Mouse (Mus musculus): ENCODE measurements around the gene Suds3. TPM values are rescaled to one million over a fixed set of nuclear protein-coding genes. Genes with fewer than 3 reads are reported as not detected.

The Suds3 gene
- polyA plus RNA-seq, 1 experiment from 2014 or later, result 49.5 TPM

DNA sequence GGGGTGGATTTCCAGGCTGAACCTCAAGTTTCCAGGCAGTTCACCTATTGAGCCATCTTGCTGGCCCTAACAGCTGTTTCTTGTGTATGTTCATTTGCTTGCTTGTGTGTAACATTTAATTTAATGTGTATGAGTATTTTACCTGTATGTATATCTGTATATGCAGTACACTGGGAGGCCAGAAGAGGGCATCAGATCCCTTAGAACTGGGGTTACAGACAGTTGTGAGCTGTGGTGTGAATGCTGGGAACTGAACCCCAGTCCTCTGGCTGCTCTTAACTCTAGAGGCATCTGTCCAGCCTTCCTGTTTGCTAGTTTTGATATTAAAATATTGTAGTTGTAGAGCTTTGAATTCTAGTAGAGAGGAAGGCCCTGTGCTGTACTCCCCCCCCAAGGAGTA lies 37.0 kb upstream of the Suds3 start:
- Histone ChIP-seq H3K27me3 (replicated peaks; ENCODE audit: control insufficient read depth, insufficient read depth, low read length) (no peaks in the 10 kb centered on the region), H3K9ac (ENCODE audit: low read length) (no peak overlapping the region), H3K9me3 (replicated peaks; ENCODE audit: control insufficient read depth, low read length) (no peaks in the 10 kb centered on the region), H3K4me2 (ENCODE audit: low read length) (no peak overlapping the region), H3K4me3 (ENCODE audit: low read depth, low read length) (no peak overlapping the region), H3K36me3 (ENCODE audit: control insufficient read depth, insufficient read depth, low read length) (no peaks in the 10 kb centered on the region), H3K4me1 (ENCODE audit: control insufficient read depth, insufficient read depth, low read length) (no peaks in the 10 kb centered on the region), H3K27ac (ENCODE audit: low read depth, low read length) (no peak overlapping the region)
- no peak for ATAC-seq
- DNase-seq (ENCODE audit: low spot score), result no peak

DNA sequence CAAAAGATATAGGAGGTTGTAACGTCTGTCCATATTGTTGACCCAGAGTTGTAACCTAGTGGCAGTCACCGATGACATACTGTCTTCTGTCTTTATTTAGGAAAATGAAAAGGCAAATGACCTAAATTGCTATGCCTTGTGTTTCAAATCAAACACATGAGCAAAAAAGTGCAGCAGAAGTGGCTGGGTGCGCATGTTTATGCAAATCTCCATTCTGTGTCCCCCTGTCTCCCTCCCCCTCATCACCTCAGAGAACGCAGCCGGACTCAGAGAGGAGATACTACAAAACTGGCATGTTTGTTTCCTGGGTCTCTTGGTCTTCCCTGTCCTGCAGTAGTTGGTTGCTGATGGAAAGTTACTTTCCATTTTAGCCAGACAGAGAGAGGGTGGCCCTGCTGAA lies 34.2 kb upstream of the Suds3 start:
- Histone ChIP-seq H3K27ac (ENCODE audit: low read depth, low read length) (no peak overlapping the region), H3K9me3 (replicated peaks; ENCODE audit: control insufficient read depth, low read length) (no peaks in the 10 kb centered on the region), H3K4me2 (ENCODE audit: low read length) (no peak overlapping the region), H3K4me3 (ENCODE audit: low read depth, low read length) (no peak overlapping the region), H3K36me3 (ENCODE audit: control insufficient read depth, insufficient read depth, low read length) (no peaks in the 10 kb centered on the region), H3K4me1 (ENCODE audit: control insufficient read depth, insufficient read depth, low read length) (no peaks in the 10 kb centered on the region), H3K9ac (ENCODE audit: low read length) (no peak overlapping the region), H3K27me3 (replicated peaks; ENCODE audit: control insufficient read depth, insufficient read depth, low read length) (no peaks in the 10 kb centered on the region)
- WGBS, result 83% methylated on average over 5 of the region's 5 CpGs
- no peak for ATAC-seq
- DNase-seq (ENCODE audit: low spot score), result no peak

DNA sequence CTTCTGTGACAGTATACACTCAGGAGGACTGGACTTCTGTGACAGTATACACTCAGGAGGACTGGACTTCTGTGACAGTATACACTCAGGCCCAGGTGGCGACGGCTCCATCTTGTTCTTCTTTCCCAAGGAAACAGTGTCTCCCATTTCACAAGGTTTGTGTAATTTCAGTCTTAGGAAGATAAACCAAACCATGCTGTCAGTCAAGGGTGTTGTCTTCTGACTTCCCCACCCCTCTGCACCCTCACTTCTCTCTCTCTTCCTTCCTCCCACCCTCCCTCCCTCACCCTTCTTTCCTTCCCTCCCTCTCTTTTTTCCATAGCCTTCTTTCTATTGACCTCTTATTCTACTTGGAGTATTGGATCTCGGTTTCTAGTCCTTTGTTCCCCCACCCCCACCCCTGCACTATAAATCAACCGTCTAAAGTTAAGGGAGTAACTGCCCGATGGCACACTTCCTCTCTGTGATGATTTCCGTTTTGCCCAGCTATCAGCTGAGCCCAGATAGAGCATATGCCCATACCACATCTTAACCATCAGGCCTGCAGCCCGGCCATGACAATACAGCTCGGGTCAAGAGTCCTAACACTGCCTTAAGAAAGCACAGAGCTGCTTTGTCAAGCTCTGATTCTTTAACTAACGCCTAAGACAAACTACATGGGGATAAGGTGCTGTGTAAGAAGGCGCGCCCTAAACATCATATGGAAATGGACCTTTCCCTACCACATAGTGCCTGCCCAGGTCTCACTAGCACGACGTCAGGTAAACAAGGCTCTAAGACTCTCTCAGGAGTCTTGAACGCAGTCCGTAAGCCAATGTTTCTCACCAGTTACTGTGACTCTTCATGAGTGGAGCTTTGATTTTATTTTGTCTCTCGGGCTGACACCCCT lies 33.4 kb upstream of the Suds3 start:
- no peaks in the 10 kb centered on the region for H3K36me3 ChIP-seq (ENCODE audit: control insufficient read depth, insufficient read depth, low read length)
- no peak for ATAC-seq
- no peak overlapping the region for H3K4me3 ChIP-seq (ENCODE audit: low read depth, low read length)
- H3K4me2 ChIP-seq (ENCODE audit: low read length), result no peak overlapping the region
- H3K9me3 ChIP-seq (replicated peaks; ENCODE audit: control insufficient read depth, low read length), result no peaks in the 10 kb centered on the region
- DNase-seq (ENCODE audit: low spot score), result no peak
- WGBS, result 84% methylated on average over 16 of the region's 16 CpGs
- H3K9ac ChIP-seq (ENCODE audit: low read length), result no peak overlapping the region
- H3K27me3 ChIP-seq (replicated peaks; ENCODE audit: control insufficient read depth, insufficient read depth, low read length), result no peaks in the 10 kb centered on the region
- H3K4me1 ChIP-seq (ENCODE audit: control insufficient read depth, insufficient read depth, low read length), result no peaks in the 10 kb centered on the region
- no peak overlapping the region for H3K27ac ChIP-seq (ENCODE audit: low read depth, low read length)

- Histone ChIP-seq H3K36me3 (ENCODE audit: control insufficient read depth, insufficient read depth, low read length) (no peaks in the 10 kb centered on the region), H3K27me3 (replicated peaks; ENCODE audit: control insufficient read depth, insufficient read depth, low read length) (no peaks in the 10 kb centered on the region), H3K9ac (ENCODE audit: low read length) (no peak overlapping the region), H3K4me1 (ENCODE audit: control insufficient read depth, insufficient read depth, low read length) (no peaks in the 10 kb centered on the region), H3K9me3 (replicated peaks; ENCODE audit: control insufficient read depth, low read length) (no peaks in the 10 kb centered on the region), H3K27ac (ENCODE audit: low read depth, low read length) (no peak overlapping the region), H3K4me3 (ENCODE audit: low read depth, low read length) (no peak overlapping the region), H3K4me2 (ENCODE audit: low read length) (no peak overlapping the region)
- ATAC-seq, result no peak
- DNase-seq (ENCODE audit: low spot score), result no peak
- WGBS, result 91% methylated on average over 16 of the region's 16 CpGs
Observed at GRCm38 (mm10) chr5:117147187-117148095, 31.5 kb upstream of the Suds3 start.

GRCm38 (mm10) chr5:117146165-117146564 lies 30.3 kb upstream of the Suds3 start:
- ATAC-seq (no peak), DNase-seq (ENCODE audit: low spot score) (no peak)
- H3K27me3 ChIP-seq (replicated peaks; ENCODE audit: control insufficient read depth, insufficient read depth, low read length), result no peaks in the 10 kb centered on the region
- no peak overlapping the region for H3K27ac ChIP-seq (ENCODE audit: low read depth, low read length)
- H3K4me2 ChIP-seq (ENCODE audit: low read length), result no peak overlapping the region
- H3K4me1 ChIP-seq (ENCODE audit: control insufficient read depth, insufficient read depth, low read length), result no peaks in the 10 kb centered on the region
- H3K9ac ChIP-seq (ENCODE audit: low read length), result no peak overlapping the region
- H3K4me3 ChIP-seq (ENCODE audit: low read depth, low read length), result no peak overlapping the region
- no peaks in the 10 kb centered on the region for H3K36me3 ChIP-seq (ENCODE audit: control insufficient read depth, insufficient read depth, low read length)
- H3K9me3 ChIP-seq (replicated peaks; ENCODE audit: control insufficient read depth, low read length), result no peaks in the 10 kb centered on the region

- H3K27ac ChIP-seq (ENCODE audit: low read depth, low read length), result no peak overlapping the region
Observed at GRCm38 (mm10) chr5:117143721-117144135, 27.8 kb upstream of the Suds3 start.

DNA sequence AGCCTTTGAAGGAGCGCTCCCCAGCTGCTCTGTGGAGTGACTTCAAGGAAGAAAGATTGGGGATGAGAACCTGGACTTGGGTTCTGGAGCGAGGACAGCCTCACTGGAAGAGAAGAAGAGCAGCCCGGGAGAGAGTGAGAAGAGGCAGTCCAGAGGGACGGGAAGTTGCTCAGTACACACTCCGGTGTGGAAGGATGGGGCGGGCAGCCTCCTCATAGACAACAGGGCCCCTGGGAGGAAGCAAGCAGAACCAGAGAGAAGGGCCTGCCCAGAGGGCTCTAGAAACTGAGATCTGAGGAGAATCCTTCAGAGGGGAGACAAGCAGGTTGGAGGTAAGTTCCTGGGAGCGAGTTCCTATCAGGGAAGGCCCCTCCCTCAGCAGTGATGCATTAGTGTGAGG lies 24.5 kb upstream of the Suds3 start:
- Histone ChIP-seq H3K9ac (ENCODE audit: low read length) (no peak overlapping the region), H3K9me3 (replicated peaks; ENCODE audit: control insufficient read depth, low read length) (no peaks in the 10 kb centered on the region), H3K36me3 (ENCODE audit: control insufficient read depth, insufficient read depth, low read length) (no peaks in the 10 kb centered on the region), H3K27ac (ENCODE audit: low read depth, low read length) (no peak overlapping the region), H3K4me1 (ENCODE audit: control insufficient read depth, insufficient read depth, low read length) (no peaks in the 10 kb centered on the region), H3K4me3 (ENCODE audit: low read depth, low read length) (no peak overlapping the region), H3K4me2 (ENCODE audit: low read length) (no peak overlapping the region), H3K27me3 (replicated peaks; ENCODE audit: control insufficient read depth, insufficient read depth, low read length) (no peaks in the 10 kb centered on the region)
- whole genome bisulfite sequencing, result 76% methylated on average over 7 of the region's 7 CpGs
- ATAC-seq (no peak), DNase-seq (ENCODE audit: low spot score) (no peak)

More at GRCm38 (mm10) chr5:117143721-117144135, 27.8 kb upstream of the Suds3 start:
- 71% methylated on average over 9 of the region's 9 CpGs for WGBS
- no peaks in the 10 kb centered on the region for H3K27me3 ChIP-seq (replicated peaks; ENCODE audit: control insufficient read depth, insufficient read depth, low read length)
- no peak overlapping the region for H3K9ac ChIP-seq (ENCODE audit: low read length)
- DNase-seq (ENCODE audit: low spot score), result peak; percentile 19
- ATAC-seq, result no peak
- no peaks in the 10 kb centered on the region for H3K9me3 ChIP-seq (replicated peaks; ENCODE audit: control insufficient read depth, low read length)
- no peak overlapping the region for H3K4me2 ChIP-seq (ENCODE audit: low read length)
- H3K36me3 ChIP-seq (ENCODE audit: control insufficient read depth, insufficient read depth, low read length), result no peaks in the 10 kb centered on the region
- H3K4me1 ChIP-seq (ENCODE audit: control insufficient read depth, insufficient read depth, low read length), result no peaks in the 10 kb centered on the region
- no peak overlapping the region for H3K4me3 ChIP-seq (ENCODE audit: low read depth, low read length)

DNA sequence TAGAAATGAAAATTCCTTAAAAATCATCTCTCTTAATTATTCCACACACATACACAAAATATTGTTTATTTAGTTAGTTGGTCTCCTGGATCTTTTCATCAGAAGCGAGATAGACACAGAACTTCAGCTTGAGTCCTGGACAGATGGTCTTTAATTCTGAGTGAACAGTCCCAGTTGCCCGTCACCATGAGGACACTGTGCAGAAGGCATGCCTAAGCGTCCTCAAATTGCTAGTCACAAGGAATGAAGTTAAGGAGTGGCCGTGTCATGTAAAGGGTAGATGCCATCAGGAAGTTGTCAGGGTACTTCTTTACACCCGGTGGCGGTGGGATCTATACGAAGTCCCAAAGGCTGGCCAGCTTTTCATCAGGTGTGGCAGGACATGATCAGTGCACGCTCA lies 23.9 kb upstream of the Suds3 start:
- no peak overlapping the region for H3K27ac ChIP-seq (ENCODE audit: low read depth, low read length)
- DNase-seq (ENCODE audit: low spot score), result no peak
- no peaks in the 10 kb centered on the region for H3K36me3 ChIP-seq (ENCODE audit: control insufficient read depth, insufficient read depth, low read length)
- H3K4me2 ChIP-seq (ENCODE audit: low read length), result no peak overlapping the region
- 79% methylated on average over 8 of the region's 8 CpGs for WGBS
- H3K27me3 ChIP-seq (replicated peaks; ENCODE audit: control insufficient read depth, insufficient read depth, low read length), result no peaks in the 10 kb centered on the region
- H3K4me3 ChIP-seq (ENCODE audit: low read depth, low read length), result no peak overlapping the region
- ATAC-seq, result no peak
- H3K4me1 ChIP-seq (ENCODE audit: control insufficient read depth, insufficient read depth, low read length), result no peaks in the 10 kb centered on the region
- no peak overlapping the region for H3K9ac ChIP-seq (ENCODE audit: low read length)
- no peaks in the 10 kb centered on the region for H3K9me3 ChIP-seq (replicated peaks; ENCODE audit: control insufficient read depth, low read length)

Data from forebrain, embryonic 14.5 days (tissue).